In the genomic region with DNA sequence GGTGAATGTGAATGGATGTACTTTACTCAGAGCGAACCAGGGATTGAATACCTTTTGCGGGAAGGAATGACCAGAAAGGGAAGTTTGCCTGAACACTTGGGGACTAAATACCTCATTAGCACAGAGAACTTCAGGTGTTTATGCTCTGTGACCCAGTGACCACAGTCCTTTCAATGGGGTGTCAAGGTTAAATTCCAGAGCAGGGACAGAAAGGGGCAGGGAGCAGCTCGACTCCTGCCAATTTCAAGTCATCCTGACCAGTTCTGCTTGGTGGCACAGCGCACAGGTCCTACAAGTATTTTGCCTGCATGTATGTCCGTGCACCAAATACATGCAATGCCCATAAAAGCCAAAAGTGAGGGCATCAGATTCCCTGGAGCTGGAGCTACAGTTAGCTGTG, we compare ENCODE assay signal across 14 mouse cellular contexts. TPM values are rescaled to one million over a fixed set of nuclear protein-coding genes. Genes with fewer than 3 reads are reported as not detected.
DNase-seq lines count a peak whose midpoint lies in the region; ATAC-seq lines count a peak whose summit lies in the region.
"Had no signal": no experiment of that assay in that cellular context is flagged by ENCODE, and none has a peak within 500 bp of the region (broad histone marks: within the 10 kb centered on the region; RNA-seq: fewer than 3 reads in every experiment).

No protein-coding gene starts in this region.

- H3K4me2 ChIP-seq in embryonic facial prominence, embryonic 12.5 days (replicated peaks) = 0 out of 2 replicates have a peak overlapping the region, but pooled peaks have one; percentile 27
- no peak overlapping the region for H3K4me2 ChIP-seq in heart, embryonic 15.5 days
- 0 out of 2 replicates have a peak overlapping the region, but pooled peaks have one; percentile 33 for H3K4me2 ChIP-seq in midbrain, embryonic 13.5 days (replicated peaks)
- H3K4me2 ChIP-seq in midbrain, embryonic 16.5 days (ENCODE audit: low read length) = no peak overlapping the region
- H3K4me2 ChIP-seq: lung, embryonic 14.5 days had no signal

- no peaks in the 10 kb centered on the region for H3K36me3 ChIP-seq in embryonic facial prominence, embryonic 12.5 days
- H3K36me3 ChIP-seq in embryonic facial prominence, embryonic 10.5 days (replicated peaks) = no peaks in the 10 kb centered on the region
- H3K36me3 ChIP-seq in heart, embryonic 15.5 days = no peaks in the 10 kb centered on the region
- no peaks in the 10 kb centered on the region for H3K36me3 ChIP-seq in midbrain, embryonic 13.5 days
- H3K36me3 ChIP-seq in midbrain, embryonic 16.5 days (ENCODE audit: control insufficient read depth, insufficient read depth, low read length) = no peaks in the 10 kb centered on the region
- H3K36me3 ChIP-seq: midbrain, embryonic 12.5 days had no signal

- no peak overlapping the region for H3K27ac ChIP-seq in embryonic facial prominence, embryonic 12.5 days
- H3K27ac ChIP-seq in embryonic facial prominence, embryonic 10.5 days (replicated peaks) = no peak overlapping the region
- peak overlapping the region; percentile 56 for H3K27ac ChIP-seq in heart, embryonic 15.5 days
- H3K27ac ChIP-seq in midbrain, embryonic 13.5 days = no peak overlapping the region
- H3K27ac ChIP-seq in midbrain, embryonic 16.5 days (ENCODE audit: low read length) = no peak overlapping the region
- H3K27ac ChIP-seq: midbrain, embryonic 12.5 days had no signal

- H3K9ac ChIP-seq in embryonic facial prominence, embryonic 12.5 days = no peak overlapping the region
- H3K9ac ChIP-seq in heart, embryonic 15.5 days = no peak overlapping the region
- H3K9ac ChIP-seq in midbrain, embryonic 13.5 days (replicated peaks) = no peak overlapping the region
- no peak overlapping the region for H3K9ac ChIP-seq in midbrain, embryonic 16.5 days (ENCODE audit: low read depth, low read length)
- H3K9ac ChIP-seq: lung, embryonic 14.5 days; midbrain, embryonic 12.5 days had no signal

- H3K4me1 ChIP-seq in embryonic facial prominence, embryonic 12.5 days = no peaks in the 10 kb centered on the region
- H3K4me1 ChIP-seq in embryonic facial prominence, embryonic 10.5 days = peaks cover 11% of the 10 kb centered on the region
- H3K4me1 ChIP-seq in heart, embryonic 15.5 days (replicated peaks) = peaks cover 17% of the 10 kb centered on the region
- H3K4me1 ChIP-seq in midbrain, embryonic 13.5 days (replicated peaks) = peaks cover 5% of the 10 kb centered on the region
- 0 out of 2 replicates have a peak, but pooled peaks cover 3% of the 10 kb centered on the region for H3K4me1 ChIP-seq in midbrain, embryonic 16.5 days (ENCODE audit: control insufficient read depth, insufficient read depth, low read length)

- H3K9me3 ChIP-seq in embryonic facial prominence, embryonic 12.5 days = no peaks in the 10 kb centered on the region
- H3K9me3 ChIP-seq in embryonic facial prominence, embryonic 10.5 days = no peaks in the 10 kb centered on the region
- H3K9me3 ChIP-seq in heart, embryonic 15.5 days (replicated peaks) = no peaks in the 10 kb centered on the region
- no peaks in the 10 kb centered on the region for H3K9me3 ChIP-seq in midbrain, embryonic 13.5 days
- H3K9me3 ChIP-seq in midbrain, embryonic 16.5 days (replicated peaks; ENCODE audit: control insufficient read depth, low read length, poor library complexity, severe bottlenecking) = no peaks in the 10 kb centered on the region
- H3K9me3 ChIP-seq: midbrain, embryonic 12.5 days had no signal

- peaks cover 20% of the 10 kb centered on the region for H3K27me3 ChIP-seq in embryonic facial prominence, embryonic 12.5 days
- peaks cover 70% of the 10 kb centered on the region for H3K27me3 ChIP-seq in embryonic facial prominence, embryonic 10.5 days (replicated peaks; ENCODE audit: low read depth, poor library complexity, severe bottlenecking)
- H3K27me3 ChIP-seq in heart, embryonic 15.5 days = peaks cover 11% of the 10 kb centered on the region; the same call in 1 of the 2 replicates
- H3K27me3 ChIP-seq in midbrain, embryonic 13.5 days = peaks cover 9% of the 10 kb centered on the region
- peaks cover 3% of the 10 kb centered on the region; the same call in 1 of the 2 replicates for H3K27me3 ChIP-seq in midbrain, embryonic 16.5 days (ENCODE audit: control insufficient read depth, insufficient read depth, low read depth, low read length)

- no peak for DNase-seq in embryonic facial prominence, embryonic 10.5 days (ENCODE audit: low spot score)
- DNase-seq in heart, adult 9 months (ENCODE audit: low spot score in 2 of 2) = no peak
- peak; percentile 60 for DNase-seq in kidney, postnatal 14 days
- DNase-seq in layer of hippocampus, adult 9-10 months (ENCODE audit: low spot score) = no peak
- DNase-seq: adrenal gland, adult 2 months; liver; thymus, adult 2 months had no signal

- no peak overlapping the region for H3K4me3 ChIP-seq in embryonic facial prominence, embryonic 12.5 days
- no peak overlapping the region for H3K4me3 ChIP-seq in embryonic facial prominence, embryonic 10.5 days
- H3K4me3 ChIP-seq in heart, embryonic 15.5 days = no peak overlapping the region
- no peak overlapping the region for H3K4me3 ChIP-seq in midbrain, embryonic 13.5 days (replicated peaks)
- H3K4me3 ChIP-seq in midbrain, embryonic 16.5 days (ENCODE audit: low read depth, low read length) = no peak overlapping the region
- H3K4me3 ChIP-seq: midbrain, embryonic 12.5 days had no signal

- no peak for ATAC-seq in embryonic facial prominence, embryonic 12.5 days (ENCODE audit: insufficient number of reproducible peaks, insufficient read depth, low FRiP score, low TSS enrichment)
- no peak for ATAC-seq in heart, embryonic 15.5 days (replicated peaks; ENCODE audit: insufficient number of reproducible peaks, insufficient read depth, low FRiP score, low read depth)
- no peak for ATAC-seq in midbrain, embryonic 13.5 days
- ATAC-seq in midbrain, embryonic 16.5 days = no peak
- ATAC-seq: CD4-positive, CD25-positive, alpha-beta regulatory T cell, adult 4 months had no signal

- WGBS in embryonic facial prominence, embryonic 12.5 days = 52% methylated on average over 5 of the region's 5 CpGs
- 51% methylated on average over 5 of the region's 5 CpGs for WGBS in embryonic facial prominence, embryonic 10.5 days
- WGBS in heart, embryonic 15.5 days = 66% methylated on average over 5 of the region's 5 CpGs
- WGBS in midbrain, embryonic 13.5 days = 54% methylated on average over 5 of the region's 5 CpGs
- 56% methylated on average over 5 of the region's 5 CpGs for WGBS in midbrain, embryonic 16.5 days

RNA-seq across cellular contexts. Expression of a gene that starts 29.6 kb away (rescaled TPM):
- polyA plus RNA-seq in embryonic facial prominence, embryonic 12.5 days (2016; fragmentation: Nextera tagmentation; extraction: Ambion mirVana) = 0.10 and 0.13 TPM in 2 replicates
- 0.17 and 0.58 TPM in 2 replicates for polyA plus RNA-seq in embryonic facial prominence, embryonic 10.5 days (2016; fragmentation: Nextera tagmentation; extraction: Ambion mirVana)
- polyA plus RNA-seq in heart, embryonic 15.5 days (2015; fragmentation: Nextera tagmentation; extraction: Ambion mirVana) = not detected in 2 replicates
- 2.6 and 3.0 TPM in 2 replicates for polyA plus RNA-seq in midbrain, embryonic 13.5 days (2015; fragmentation: Nextera tagmentation; extraction: Ambion mirVana)
- 1.2 and 1.6 TPM in 2 replicates for polyA plus RNA-seq in midbrain, embryonic 16.5 days (2015; fragmentation: Nextera tagmentation; extraction: Ambion mirVana)
- polyA plus RNA-seq: adrenal gland, adult 2 months; CD4-positive, CD25-positive, alpha-beta regulatory T cell, adult 4 months; lung, embryonic 14.5 days had no signal

RNA-seq across cellular contexts. Expression of a gene that starts 31.6 kb away (rescaled TPM):
- 251 and 258 TPM in 2 replicates for polyA plus RNA-seq in embryonic facial prominence, embryonic 12.5 days (2016; fragmentation: Nextera tagmentation; extraction: Ambion mirVana)
- polyA plus RNA-seq in embryonic facial prominence, embryonic 10.5 days (2016; fragmentation: Nextera tagmentation; extraction: Ambion mirVana) = 225 and 235 TPM in 2 replicates
- 41.3 and 67.2 TPM in 2 replicates for polyA plus RNA-seq in heart, embryonic 15.5 days (2015; fragmentation: Nextera tagmentation; extraction: Ambion mirVana)
- polyA plus RNA-seq in midbrain, embryonic 13.5 days (2015; fragmentation: Nextera tagmentation; extraction: Ambion mirVana) = 67.7 and 82.3 TPM in 2 replicates
- 30.2 and 35.2 TPM in 2 replicates for polyA plus RNA-seq in midbrain, embryonic 16.5 days (2015; fragmentation: Nextera tagmentation; extraction: Ambion mirVana)

RNA-seq across cellular contexts. Expression of a gene that starts 58.4 kb away (rescaled TPM):
- polyA plus RNA-seq in embryonic facial prominence, embryonic 12.5 days (2016; fragmentation: Nextera tagmentation; extraction: Ambion mirVana) = 403 and 464 TPM in 2 replicates
- 615 and 629 TPM in 2 replicates for polyA plus RNA-seq in embryonic facial prominence, embryonic 10.5 days (2016; fragmentation: Nextera tagmentation; extraction: Ambion mirVana)
- polyA plus RNA-seq in heart, embryonic 15.5 days (2015; fragmentation: Nextera tagmentation; extraction: Ambion mirVana) = 1,499 and 1,535 TPM in 2 replicates
- polyA plus RNA-seq in midbrain, embryonic 13.5 days (2015; fragmentation: Nextera tagmentation; extraction: Ambion mirVana) = 518 and 572 TPM in 2 replicates
- 455 and 532 TPM in 2 replicates for polyA plus RNA-seq in midbrain, embryonic 16.5 days (2015; fragmentation: Nextera tagmentation; extraction: Ambion mirVana)

Comparison
In these comparisons a context has a peak if more than half of its experiments do, and no peak if none do; other contexts are left out.
1. H3K4me2 ChIP-seq: peak in embryonic facial prominence, embryonic 12.5 days (single experiment) and midbrain, embryonic 13.5 days (single experiment); none in heart, embryonic 15.5 days (single experiment) and midbrain, embryonic 16.5 days (single experiment).